Mouse (Mus musculus): ENCODE data around the gene Olfr714. TPM values are rescaled to one million over a fixed set of nuclear protein-coding genes. Genes with fewer than 3 reads are reported as not detected.

Olfr714 gene
- not detected in 2 replicates for polyA plus RNA-seq (2015; fragmentation: Nextera tagmentation; extraction: Ambion mirVana)

GRCm38 (mm10) chr7:107070681-107071080 is at the start of gene Olfr714:
Gene Olfr714, plus strand, starts transcription at chr7:107070981.

GRCm38 (mm10) chr7:107030874-107031273 is 39.9 kb upstream of the Olfr714 start, which contains the start of gene Olfr713:
Gene Olfr713, plus strand, starts transcription at chr7:107031174.

GRCm38 (mm10) chr7:107092920-107093319 is 22.1 kb downstream of the Olfr714 start, which contains the start of gene Olfr17:
Gene Olfr17, plus strand, starts transcription at chr7:107093220.

GRCm38 (mm10) chr7:107110269-107110668 is 39.5 kb downstream of the Olfr714 start, which contains the start of gene Olfr715b:
Gene Olfr715b, minus strand, starts transcription at chr7:107110369.

Other genes starting within 250 kb of the Olfr714 start
- not detected in 2 replicates for gene Olfr702, start 237.1 kb upstream of the Olfr714 start, polyA plus RNA-seq (2015; fragmentation: Nextera tagmentation; extraction: Ambion mirVana)
- not detected in 2 replicates for gene Olfr703, start 227.6 kb upstream of the Olfr714 start, polyA plus RNA-seq (2015; fragmentation: Nextera tagmentation; extraction: Ambion mirVana)
- gene Olfr704, start 207.8 kb upstream of the Olfr714 start, polyA plus RNA-seq (2015; fragmentation: Nextera tagmentation; extraction: Ambion mirVana), result not detected in 2 replicates
- not detected in 2 replicates for gene Olfr705, start 194.1 kb upstream of the Olfr714 start, polyA plus RNA-seq (2015; fragmentation: Nextera tagmentation; extraction: Ambion mirVana)
- not detected in 2 replicates for gene Olfr706, start 182.8 kb upstream of the Olfr714 start, polyA plus RNA-seq (2015; fragmentation: Nextera tagmentation; extraction: Ambion mirVana)
- gene Olfr707, start 169.7 kb upstream of the Olfr714 start, polyA plus RNA-seq (2015; fragmentation: Nextera tagmentation; extraction: Ambion mirVana), result not detected in 2 replicates
- not detected in 2 replicates for gene Olfr1532-ps1, start 163.0 kb upstream of the Olfr714 start, polyA plus RNA-seq (2015; fragmentation: Nextera tagmentation; extraction: Ambion mirVana)
- not detected in 2 replicates for gene Olfr709-ps1, start 138.8 kb upstream of the Olfr714 start, polyA plus RNA-seq (2015; fragmentation: Nextera tagmentation; extraction: Ambion mirVana)
- not detected in 2 replicates for gene Olfr710, start 122.7 kb upstream of the Olfr714 start, polyA plus RNA-seq (2015; fragmentation: Nextera tagmentation; extraction: Ambion mirVana)
- gene Olfr6, start 107.0 kb upstream of the Olfr714 start, polyA plus RNA-seq (2015; fragmentation: Nextera tagmentation; extraction: Ambion mirVana), result not detected in 2 replicates
- gene Olfr711, start 95.5 kb upstream of the Olfr714 start, polyA plus RNA-seq (2015; fragmentation: Nextera tagmentation; extraction: Ambion mirVana), result not detected in 2 replicates
- gene Olfr2, start 64.9 kb upstream of the Olfr714 start, polyA plus RNA-seq (2015; fragmentation: Nextera tagmentation; extraction: Ambion mirVana), result not detected in 2 replicates
- gene Olfr713, start 39.8 kb upstream of the Olfr714 start, polyA plus RNA-seq (2015; fragmentation: Nextera tagmentation; extraction: Ambion mirVana), result not detected in 2 replicates
- not detected in 2 replicates for gene Olfr17, start 22.2 kb downstream of the Olfr714 start, polyA plus RNA-seq (2015; fragmentation: Nextera tagmentation; extraction: Ambion mirVana)
- gene Olfr715b, start 39.4 kb downstream of the Olfr714 start, polyA plus RNA-seq (2015; fragmentation: Nextera tagmentation; extraction: Ambion mirVana), result not detected in 2 replicates
- gene Olfr715, start 60.1 kb downstream of the Olfr714 start, polyA plus RNA-seq (2015; fragmentation: Nextera tagmentation; extraction: Ambion mirVana), result not detected in 2 replicates
- gene Olfr716, start 67.3 kb downstream of the Olfr714 start, polyA plus RNA-seq (2015; fragmentation: Nextera tagmentation; extraction: Ambion mirVana), result not detected in 2 replicates
- not detected in 2 replicates for gene Nlrp14, start 96.0 kb downstream of the Olfr714 start, polyA plus RNA-seq (2015; fragmentation: Nextera tagmentation; extraction: Ambion mirVana)
- gene Rbmxl2, start 138.5 kb downstream of the Olfr714 start, polyA plus RNA-seq (2015; fragmentation: Nextera tagmentation; extraction: Ambion mirVana), result not detected in 2 replicates